Mouse (Mus musculus) liver, embryonic 14.5 days (tissue): ENCODE measurements at regions not wholly inside any gene's neighbourhood (a gene's known extent, or its start where the extent isn't known, plus 50 kb on each side); places are given as distances from the start of the nearest gene placed in this dataset.

ENCODE experiments used
- ATAC-seq: fragments of 200-750 bp; cut with Nextera tagmentation; 2 replicates; pipeline ENCODE4 v1.8.0; 2017; ENCODE audit warnings: moderate number of reproducible peaks, mild to moderate bottlenecking, moderate library complexity; ENCODE audit not compliant: insufficient read depth
- DNase-seq, 3 experiments: peaks; one replicate each; pipeline ENCODE4 v3.0.0-alpha.2; 2012 to 2013; ENCODE audit warnings: low read depth in 3 of 3, low spot score in 3 of 3
- H3K27ac ChIP-seq: fragments of 300-500 bp; sonication (generic); 2 replicates; pipeline ENCODE4 v1.5.1; 2014; ENCODE audit warnings: moderate library complexity, mild to moderate bottlenecking, control low read depth, inconsistent platforms
- H3K27me3 ChIP-seq: fragments of 300-500 bp; sonication (generic); 2 replicates; pipeline ENCODE4 v1.6.1; 2014; ENCODE audit warnings: mild to moderate bottlenecking, low read length, moderate library complexity; ENCODE audit not compliant: control insufficient read depth, insufficient read depth
- H3K36me3 ChIP-seq: fragments of 300-500 bp; sonication (generic); replicated peaks from 2 replicates; pipeline ENCODE4 v1.6.1; 2014; ENCODE audit warnings: low read depth; ENCODE audit not compliant: control insufficient read depth, insufficient read depth
- H3K4me1 ChIP-seq, 2 experiments: fragments of 200-500 bp in 1 of 2; fragments of 300-500 bp in 1 of 2; sonication (generic) in 1 of 2; replicated peaks; 2 replicates each; pipeline ENCODE4 v1.6.1; 2012 to 2014; ENCODE audit warnings: antibody characterized with exemption in 1 of 2, inconsistent platforms in 1 of 2, low read length in 1 of 2; ENCODE audit not compliant: control insufficient read depth in 2 of 2, insufficient read depth in 2 of 2
- H3K4me2 ChIP-seq: fragments of 300-500 bp; sonication (generic); 2 replicates; pipeline ENCODE4 v1.6.1; 2014; ENCODE audit warnings: low read depth, mild to moderate bottlenecking, control low read depth, moderate library complexity
- H3K4me3 ChIP-seq, 2 experiments: fragments of 200-500 bp in 1 of 2; fragments of 300-500 bp in 1 of 2; sonication (generic) in 1 of 2; 2 replicates each; pipeline ENCODE4 v1.5.1; 2012 to 2014; ENCODE audit warnings: low read depth in 2 of 2, low read length in 2 of 2, mild to moderate bottlenecking in 2 of 2, control low read depth in 1 of 2, inconsistent platforms in 1 of 2, moderate library complexity in 1 of 2; ENCODE audit not compliant: insufficient read depth in 1 of 2
- H3K9ac ChIP-seq: fragments of 300-500 bp; sonication (generic); replicated peaks from 2 replicates; pipeline ENCODE4 v1.6.1; 2014; ENCODE audit warnings: mild to moderate bottlenecking, control low read depth, moderate library complexity
- H3K9me3 ChIP-seq: fragments of 300-500 bp; sonication (generic); 2 replicates; pipeline ENCODE4 v1.6.1; 2016; ENCODE audit warnings: low read length, mixed read lengths; ENCODE audit not compliant: control insufficient read depth
- CTCF ChIP-seq: IDR thresholded peaks from 2 replicates; pipeline ENCODE4 v1.5.1; 2016; ENCODE audit warnings: antibody characterized with exemption, low read depth, control low read depth
- EP300 ChIP-seq: IDR thresholded peaks from 2 replicates; pipeline ENCODE4 v1.6.1; 2016; ENCODE audit warnings: antibody characterized with exemption, low read depth
- WGBS: fragments of 180-500 bp; shearing (Covaris S2); extraction: QIAGEN DNeasy Blood & Tissue Kit; methylation state at CpG from one replicate; pipeline ENCODE4 v1.1.7; 2014; ENCODE audit not compliant: insufficient replicate concordance; 5-methylcytosine and 5-hydroxymethylcytosine counted together

DNA sequence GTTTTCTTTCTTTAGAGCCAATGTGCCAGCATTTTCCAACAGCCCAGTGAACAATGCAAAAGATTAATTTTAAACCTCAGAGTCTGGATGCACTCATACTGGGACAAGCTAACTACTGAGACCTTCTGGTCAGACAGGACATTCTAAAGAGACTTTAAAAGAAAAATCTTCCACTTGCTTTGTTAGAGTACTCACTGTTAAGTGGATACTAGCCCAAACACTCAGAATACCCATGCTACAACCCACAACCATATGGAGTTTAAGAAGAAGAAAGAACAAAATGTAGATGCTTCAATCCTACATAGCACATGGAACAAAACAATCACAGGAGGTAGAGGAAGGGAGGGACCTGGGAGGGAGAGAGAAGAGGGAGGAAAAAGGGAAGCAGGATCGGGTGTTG is 167.3 kb upstream of the Slc35b3 start:
- Histone ChIP-seq H3K27ac (no peak overlapping the region), H3K27me3 (no peaks in the 10 kb centered on the region), H3K4me1 (no peaks in the 10 kb centered on the region), H3K36me3 (no peaks in the 10 kb centered on the region), H3K4me2 (no peak overlapping the region), H3K4me3 (no peak overlapping the region), H3K9ac (no peak overlapping the region), H3K9me3 (no peaks in the 10 kb centered on the region)
- DNase-seq = no peak
- no peak for ATAC-seq
- no peak for TF ChIP-seq EP300
- TF ChIP-seq CTCF = no peak
- 42% methylated on average over 1 of the region's 1 CpGs for WGBS

DNA sequence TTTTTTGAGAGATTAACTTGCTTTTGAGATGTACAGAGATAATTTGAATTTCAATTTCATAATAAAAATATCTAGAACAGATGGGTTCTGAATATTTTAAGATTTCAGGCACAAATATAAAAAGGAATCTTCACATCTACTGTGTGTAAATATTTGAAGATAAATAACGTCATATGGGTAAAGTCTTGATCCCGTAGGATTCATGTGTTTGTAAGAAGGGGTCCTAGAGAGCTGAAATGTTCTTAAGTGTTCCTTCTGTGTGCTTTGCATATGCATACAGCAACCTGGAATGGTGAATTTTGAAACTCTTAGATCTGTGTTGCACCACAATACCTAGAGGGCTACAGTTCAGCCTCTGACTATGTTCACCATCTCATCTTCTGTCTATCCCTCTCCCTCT is 131.4 kb upstream of the Slc35b3 start:
- Histone ChIP-seq H3K9me3 (no peaks in the 10 kb centered on the region), H3K4me2 (no peak overlapping the region), H3K4me1 (no peaks in the 10 kb centered on the region), H3K36me3 (no peaks in the 10 kb centered on the region), H3K9ac (no peak overlapping the region), H3K27me3 (no peaks in the 10 kb centered on the region), H3K4me3 (no peak overlapping the region), H3K27ac (no peak overlapping the region)
- DNase-seq (no peak), ATAC-seq (no peak)
- TF ChIP-seq EP300 (no peak), CTCF (no peak)
- 59% methylated on average over 2 of the region's 2 CpGs for WGBS

DNA sequence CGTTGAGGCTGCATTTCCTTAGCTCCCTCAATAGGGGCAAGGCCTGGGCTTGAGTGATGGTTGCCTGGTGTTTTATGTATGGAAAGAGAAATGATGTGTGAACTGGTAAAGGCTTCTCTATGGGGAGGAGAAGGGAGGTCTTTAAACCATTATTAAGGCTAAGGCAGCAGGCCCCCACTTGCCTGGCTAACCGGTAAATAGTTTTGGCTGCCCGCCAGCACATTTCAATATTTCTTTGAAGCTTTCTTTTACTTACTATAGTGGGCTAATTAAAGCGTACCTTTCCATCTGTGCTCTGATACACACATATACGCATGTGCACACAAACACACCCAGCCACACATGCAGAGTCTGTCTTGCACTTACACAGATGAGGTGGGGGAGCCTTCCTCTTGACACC is 123.9 kb upstream of the Slc35b3 start:
- 69% methylated on average over 5 of the region's 5 CpGs for WGBS
- TF ChIP-seq CTCF (no peak), EP300 (no peak)

DNA sequence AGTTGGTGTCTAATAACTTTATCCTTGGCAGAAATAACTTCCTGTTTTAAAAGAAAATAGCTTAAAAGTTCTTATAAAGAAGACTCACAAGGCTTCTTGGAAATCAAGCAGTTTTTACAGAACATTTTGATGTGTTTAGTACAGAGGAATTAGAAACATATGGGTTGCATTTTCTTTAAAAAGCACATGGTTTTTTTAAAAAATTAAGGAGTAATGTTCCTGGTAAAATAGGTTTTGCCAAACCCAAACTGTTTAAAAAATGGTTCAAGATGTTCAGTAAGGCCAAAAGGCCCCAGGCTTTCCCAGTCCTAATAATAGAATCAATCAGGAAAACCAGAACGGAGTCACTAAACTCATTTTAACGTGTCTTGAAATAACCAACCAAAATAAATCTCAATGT is 113.5 kb upstream of the Slc35b3 start:
- H3K4me2 ChIP-seq = no peak overlapping the region
- H3K27me3 ChIP-seq = no peaks in the 10 kb centered on the region
- TF ChIP-seq CTCF = no peak
- no peak for TF ChIP-seq EP300
- no peak for ATAC-seq
- 56% methylated on average over 2 of the region's 2 CpGs for WGBS
- no peaks in the 10 kb centered on the region for H3K36me3 ChIP-seq
- no peaks in the 10 kb centered on the region for H3K9me3 ChIP-seq
- H3K27ac ChIP-seq = no peak overlapping the region
- H3K4me3 ChIP-seq = no peak overlapping the region
- no peak for DNase-seq
- no peaks in the 10 kb centered on the region for H3K4me1 ChIP-seq
- no peak overlapping the region for H3K9ac ChIP-seq

More for the DNA sequence above, 123.9 kb upstream of the Slc35b3 start:
- no peak for ATAC-seq
- no peak overlapping the region for H3K9ac ChIP-seq
- no peaks in the 10 kb centered on the region for H3K9me3 ChIP-seq
- H3K27ac ChIP-seq = no peak overlapping the region
- H3K4me3 ChIP-seq = no peak overlapping the region
- no peak overlapping the region for H3K4me2 ChIP-seq
- no peaks in the 10 kb centered on the region for H3K36me3 ChIP-seq
- DNase-seq = no peak
- H3K4me1 ChIP-seq = no peaks in the 10 kb centered on the region
- H3K27me3 ChIP-seq = no peaks in the 10 kb centered on the region

- Histone ChIP-seq H3K27ac (no peak overlapping the region), H3K36me3 (no peaks in the 10 kb centered on the region), H3K27me3 (no peaks in the 10 kb centered on the region), H3K4me2 (no peak overlapping the region), H3K4me3 (no peak overlapping the region), H3K4me1 (no peaks in the 10 kb centered on the region), H3K9ac (no peak overlapping the region), H3K9me3 (no peaks in the 10 kb centered on the region)
- DNase-seq (no peak), ATAC-seq (no peak)
- WGBS = 63% methylated on average over 3 of the region's 3 CpGs
- TF ChIP-seq EP300 (no peak), CTCF (no peak)
Measured at GRCm38 (mm10) chr13:39032263-39032662, 71.6 kb upstream of the Slc35b3 start.

- Histone ChIP-seq H3K27ac (no peak overlapping the region), H3K36me3 (no peaks in the 10 kb centered on the region), H3K4me1 (no peaks in the 10 kb centered on the region), H3K4me3 (no peak overlapping the region), H3K4me2 (no peak overlapping the region), H3K27me3 (no peaks in the 10 kb centered on the region), H3K9ac (no peak overlapping the region), H3K9me3 (no peaks in the 10 kb centered on the region)
- TF ChIP-seq EP300 (no peak), CTCF (no peak)
- 57% methylated on average over 13 of the region's 13 CpGs for WGBS
- no peak for ATAC-seq
- no peak for DNase-seq
Measured at GRCm38 (mm10) chr13:39020168-39020567, 59.5 kb upstream of the Slc35b3 start.
